Mouse (Mus musculus) neutrophil, adult 59 days (primary cell): ENCODE results near the gene Gnai1. TPM values are rescaled to one million over a fixed set of nuclear protein-coding genes. Genes with fewer than 3 reads are reported as not detected.

Source experiments
- total RNA-seq, 2 experiments: library from RNA; stranded (reverse); gene quantifications; 1 replicate in 1 of 2; 2 replicates in 1 of 2; pipeline ENCODE4 v1.2.4; 2023

Gnai1 gene
- under 1 TPM in 1 of 2 experiments, not detected in 1; 0.22 TPM for total RNA-seq

GRCm38 (mm10) chr5:18360281-18360819 lies at the start of gene Gnai1:
Gene Gnai1 (minus strand): TSS chr5:18360355.

